Mouse (Mus musculus) lung, postnatal 36 days (tissue): ENCODE measurements around the gene Ivl.

Experiments
- DNase-seq: peaks from one replicate; pipeline ENCODE4 v3.0.0; 2022; ENCODE audit warnings: mixed read lengths

The Ivl gene

GRCm38 (mm10) chr3:92573449-92574041 is at the start of gene Ivl:
Ivl (minus strand) TSS chr3:92573735.
- DNase-seq: no peak

GRCm38 (mm10) chr3:92621560-92621959 is 48.0 kb upstream of the Ivl start, which contains the start of gene Lce6a:
Lce6a (minus strand) TSS chr3:92621660.
- no peak for DNase-seq

GRCm38 (mm10) chr3:92609804-92610203 is 36.3 kb upstream of the Ivl start:
- no peak for DNase-seq

- no peak for DNase-seq
These were observed 33.9 kb upstream of the Ivl start, which contains the start of gene 2210017I01Rik for GRCm38 (mm10) chr3:92607392-92607791. 2210017I01Rik (minus strand) TSS chr3:92607492.

- peak; percentile 23 for DNase-seq
These were observed 28.6 kb upstream of the Ivl start for GRCm38 (mm10) chr3:92602169-92602568.

GRCm38 (mm10) chr3:92600456-92600855 is 26.9 kb upstream of the Ivl start:
- DNase-seq: peak; percentile 1

- DNase-seq: no peak
These were observed 26.4 kb upstream of the Ivl start for GRCm38 (mm10) chr3:92599973-92600372.

GRCm38 (mm10) chr3:92598429-92598828 is 24.9 kb upstream of the Ivl start:
- DNase-seq: no peak

GRCm38 (mm10) chr3:92588858-92589257 is 15.3 kb upstream of the Ivl start, which contains the start of gene Smcp:
Smcp (minus strand) TSS chr3:92588997.
- DNase-seq: no peak

GRCm38 (mm10) chr3:92587190-92587589 is 13.7 kb upstream of the Ivl start:
- DNase-seq: no peak

- no peak for DNase-seq
These were observed 11.5 kb upstream of the Ivl start for GRCm38 (mm10) chr3:92585055-92585454.

- DNase-seq: no peak
These were observed 9.8 kb upstream of the Ivl start for GRCm38 (mm10) chr3:92583164-92583826.

GRCm38 (mm10) chr3:92579508-92579907 is 6.0 kb upstream of the Ivl start:
- no peak for DNase-seq

GRCm38 (mm10) chr3:92578652-92579413 is 5.3 kb upstream of the Ivl start:
- DNase-seq: no peak

GRCm38 (mm10) chr3:92572514-92573155 is 900 bp downstream of the Ivl start:
- DNase-seq: no peak

GRCm38 (mm10) chr3:92568752-92569151 is 4.8 kb downstream of the Ivl start:
- DNase-seq: peak; percentile 67

- DNase-seq: peak; percentile 20
These were observed 8.1 kb downstream of the Ivl start for GRCm38 (mm10) chr3:92565418-92565817.

GRCm38 (mm10) chr3:92534411-92534810 is 39.1 kb downstream of the Ivl start, which contains the start of gene 2310046K23Rik:
2310046K23Rik (minus strand) TSS chr3:92534511.
- no peak for DNase-seq
